Mouse (Mus musculus): ENCODE results near the gene Cacnb2. TPM values are rescaled to one million over a fixed set of nuclear protein-coding genes. Genes with fewer than 3 reads are reported as not detected.

The Cacnb2 gene
- polyA plus RNA-seq, 1 experiment from 2014 or later: 3.3 TPM

GRCm38 (mm10) chr2:14612705-14613104 is 9.8 kb downstream of the Cacnb2 start:
- Histone ChIP-seq H3K4me1 (ENCODE audit: control insufficient read depth, insufficient read depth, low read length) (peaks cover 3% of the 10 kb centered on the region; the same call in 1 of the 2 replicates), H3K9me3 (replicated peaks; ENCODE audit: control insufficient read depth, low read length) (no peaks in the 10 kb centered on the region), H3K4me2 (ENCODE audit: low read depth, low read length) (no peak overlapping the region), H3K27me3 (ENCODE audit: control insufficient read depth, insufficient read depth, low read length) (no peaks in the 10 kb centered on the region), H3K27ac (ENCODE audit: low read length) (no peak overlapping the region), H3K4me3 (replicated peaks; ENCODE audit: low read length) (no peak overlapping the region), H3K9ac (ENCODE audit: low read length) (no peak overlapping the region), H3K36me3 (ENCODE audit: control insufficient read depth, insufficient read depth, low read length) (no peaks in the 10 kb centered on the region)
- WGBS: 36% methylated on average over 4 of the region's 4 CpGs
- no peak for ATAC-seq (ENCODE audit: insufficient read depth, low FRiP score)

- Histone ChIP-seq H3K9me3 (replicated peaks; ENCODE audit: control insufficient read depth, low read length) (no peaks in the 10 kb centered on the region), H3K4me3 (replicated peaks; ENCODE audit: low read length) (no peak overlapping the region), H3K4me2 (ENCODE audit: low read depth, low read length) (no peak overlapping the region), H3K27ac (ENCODE audit: low read length) (no peak overlapping the region), H3K27me3 (ENCODE audit: control insufficient read depth, insufficient read depth, low read length) (no peaks in the 10 kb centered on the region), H3K36me3 (ENCODE audit: control insufficient read depth, insufficient read depth, low read length) (no peaks in the 10 kb centered on the region), H3K4me1 (ENCODE audit: control insufficient read depth, insufficient read depth, low read length) (peaks cover 11% of the 10 kb centered on the region), H3K9ac (ENCODE audit: low read length) (no peak overlapping the region)
- no peak for ATAC-seq (ENCODE audit: insufficient read depth, low FRiP score)
- 72% methylated on average over 3 of the region's 3 CpGs for WGBS
Observed at GRCm38 (mm10) chr2:14616361-14616760, 13.5 kb downstream of the Cacnb2 start.

GRCm38 (mm10) chr2:14620120-14620853 is 17.4 kb downstream of the Cacnb2 start:
- 72% methylated on average over 6 of the region's 6 CpGs for WGBS
- H3K27me3 ChIP-seq (ENCODE audit: control insufficient read depth, insufficient read depth, low read length): no peaks in the 10 kb centered on the region
- peaks cover 8% of the 10 kb centered on the region for H3K4me1 ChIP-seq (ENCODE audit: control insufficient read depth, insufficient read depth, low read length)
- no peaks in the 10 kb centered on the region for H3K9me3 ChIP-seq (replicated peaks; ENCODE audit: control insufficient read depth, low read length)
- H3K27ac ChIP-seq (ENCODE audit: low read length): no peak overlapping the region
- H3K4me2 ChIP-seq (ENCODE audit: low read depth, low read length): no peak overlapping the region
- H3K36me3 ChIP-seq (ENCODE audit: control insufficient read depth, insufficient read depth, low read length): no peaks in the 10 kb centered on the region
- no peak for ATAC-seq (ENCODE audit: insufficient read depth, low FRiP score)
- H3K9ac ChIP-seq (ENCODE audit: low read length): no peak overlapping the region
- no peak overlapping the region for H3K4me3 ChIP-seq (replicated peaks; ENCODE audit: low read length)

- Histone ChIP-seq H3K4me2 (ENCODE audit: low read depth, low read length) (no peak overlapping the region), H3K9ac (ENCODE audit: low read length) (no peak overlapping the region), H3K9me3 (replicated peaks; ENCODE audit: control insufficient read depth, low read length) (no peaks in the 10 kb centered on the region), H3K27ac (ENCODE audit: low read length) (no peak overlapping the region), H3K27me3 (ENCODE audit: control insufficient read depth, insufficient read depth, low read length) (no peaks in the 10 kb centered on the region), H3K4me3 (replicated peaks; ENCODE audit: low read length) (no peak overlapping the region), H3K36me3 (ENCODE audit: control insufficient read depth, insufficient read depth, low read length) (no peaks in the 10 kb centered on the region), H3K4me1 (ENCODE audit: control insufficient read depth, insufficient read depth, low read length) (peaks cover 8% of the 10 kb centered on the region)
- 47% methylated on average over 4 of the region's 4 CpGs for WGBS
- ATAC-seq (ENCODE audit: insufficient read depth, low FRiP score): no peak; the same call in 1 of the 2 replicates
Observed at GRCm38 (mm10) chr2:14620891-14621290, 18.0 kb downstream of the Cacnb2 start.

GRCm38 (mm10) chr2:14623820-14624219 is 20.9 kb downstream of the Cacnb2 start:
- Histone ChIP-seq H3K4me2 (ENCODE audit: low read depth, low read length) (no peak overlapping the region), H3K9me3 (replicated peaks; ENCODE audit: control insufficient read depth, low read length) (no peaks in the 10 kb centered on the region), H3K27ac (ENCODE audit: low read length) (no peak overlapping the region), H3K27me3 (ENCODE audit: control insufficient read depth, insufficient read depth, low read length) (no peaks in the 10 kb centered on the region), H3K36me3 (ENCODE audit: control insufficient read depth, insufficient read depth, low read length) (no peaks in the 10 kb centered on the region), H3K4me1 (ENCODE audit: control insufficient read depth, insufficient read depth, low read length) (peaks cover 8% of the 10 kb centered on the region), H3K9ac (ENCODE audit: low read length) (no peak overlapping the region), H3K4me3 (replicated peaks; ENCODE audit: low read length) (no peak overlapping the region)
- 84% methylated on average over 5 of the region's 5 CpGs for WGBS
- ATAC-seq (ENCODE audit: insufficient read depth, low FRiP score): no peak

- Histone ChIP-seq H3K4me1 (ENCODE audit: control insufficient read depth, insufficient read depth, low read length) (0 out of 2 replicates have a peak, but pooled peaks cover 5% of the 10 kb centered on the region), H3K4me3 (replicated peaks; ENCODE audit: low read length) (no peak overlapping the region), H3K9me3 (replicated peaks; ENCODE audit: control insufficient read depth, low read length) (no peaks in the 10 kb centered on the region), H3K27me3 (ENCODE audit: control insufficient read depth, insufficient read depth, low read length) (no peaks in the 10 kb centered on the region), H3K27ac (ENCODE audit: low read length) (no peak overlapping the region), H3K9ac (ENCODE audit: low read length) (no peak overlapping the region), H3K4me2 (ENCODE audit: low read depth, low read length) (no peak overlapping the region), H3K36me3 (ENCODE audit: control insufficient read depth, insufficient read depth, low read length) (no peaks in the 10 kb centered on the region)
- ATAC-seq (ENCODE audit: insufficient read depth, low FRiP score): no peak
- 42% methylated on average over 9 of the region's 9 CpGs for WGBS
Observed at GRCm38 (mm10) chr2:14629814-14630492, 27.1 kb downstream of the Cacnb2 start.

GRCm38 (mm10) chr2:14631590-14631989 is 28.7 kb downstream of the Cacnb2 start:
- Histone ChIP-seq H3K27me3 (ENCODE audit: control insufficient read depth, insufficient read depth, low read length) (no peaks in the 10 kb centered on the region), H3K4me1 (ENCODE audit: control insufficient read depth, insufficient read depth, low read length) (0 out of 2 replicates have a peak, but pooled peaks cover 5% of the 10 kb centered on the region), H3K36me3 (ENCODE audit: control insufficient read depth, insufficient read depth, low read length) (no peaks in the 10 kb centered on the region), H3K4me2 (ENCODE audit: low read depth, low read length) (no peak overlapping the region), H3K9ac (ENCODE audit: low read length) (no peak overlapping the region), H3K4me3 (replicated peaks; ENCODE audit: low read length) (no peak overlapping the region), H3K9me3 (replicated peaks; ENCODE audit: control insufficient read depth, low read length) (no peaks in the 10 kb centered on the region), H3K27ac (ENCODE audit: low read length) (no peak overlapping the region)
- WGBS: 90% methylated on average over 1 of the region's 1 CpGs
- no peak for ATAC-seq (ENCODE audit: insufficient read depth, low FRiP score)

- Histone ChIP-seq H3K4me2 (ENCODE audit: low read depth, low read length) (no peak overlapping the region), H3K27ac (ENCODE audit: low read length) (no peak overlapping the region), H3K9ac (ENCODE audit: low read length) (no peak overlapping the region), H3K4me3 (replicated peaks; ENCODE audit: low read length) (no peak overlapping the region), H3K9me3 (replicated peaks; ENCODE audit: control insufficient read depth, low read length) (no peaks in the 10 kb centered on the region), H3K4me1 (ENCODE audit: control insufficient read depth, insufficient read depth, low read length) (0 out of 2 replicates have a peak, but pooled peaks cover 5% of the 10 kb centered on the region), H3K36me3 (ENCODE audit: control insufficient read depth, insufficient read depth, low read length) (no peaks in the 10 kb centered on the region), H3K27me3 (ENCODE audit: control insufficient read depth, insufficient read depth, low read length) (no peaks in the 10 kb centered on the region)
- no peak for ATAC-seq (ENCODE audit: insufficient read depth, low FRiP score)
- 84% methylated on average over 2 of the region's 2 CpGs for WGBS
Observed at GRCm38 (mm10) chr2:14633202-14633601, 30.3 kb downstream of the Cacnb2 start.

- H3K27ac ChIP-seq (ENCODE audit: low read length): no peak overlapping the region
- no peak for ATAC-seq (ENCODE audit: insufficient read depth, low FRiP score)
- no peaks in the 10 kb centered on the region for H3K36me3 ChIP-seq (ENCODE audit: control insufficient read depth, insufficient read depth, low read length)
- 89% methylated on average over 4 of the region's 4 CpGs for WGBS
- H3K9ac ChIP-seq (ENCODE audit: low read length): no peak overlapping the region
- H3K27me3 ChIP-seq (ENCODE audit: control insufficient read depth, insufficient read depth, low read length): no peaks in the 10 kb centered on the region
- no peak overlapping the region for H3K4me3 ChIP-seq (replicated peaks; ENCODE audit: low read length)
- H3K4me2 ChIP-seq (ENCODE audit: low read depth, low read length): no peak overlapping the region
- no peaks in the 10 kb centered on the region for H3K9me3 ChIP-seq (replicated peaks; ENCODE audit: control insufficient read depth, low read length)
- H3K4me1 ChIP-seq (ENCODE audit: control insufficient read depth, insufficient read depth, low read length): peaks cover 10% of the 10 kb centered on the region
Observed at GRCm38 (mm10) chr2:14639266-14639665, 36.4 kb downstream of the Cacnb2 start.

All from stomach, embryonic 16.5 days (tissue).